Mouse (Mus musculus): Measurements from ENCODE around the gene Opcml. TPM values are rescaled to one million over a fixed set of nuclear protein-coding genes. Genes with fewer than 3 reads are reported as not detected.

Opcml gene
- polyA plus RNA-seq, 1 experiment from 2014 or later: 0.97 TPM

DNA sequence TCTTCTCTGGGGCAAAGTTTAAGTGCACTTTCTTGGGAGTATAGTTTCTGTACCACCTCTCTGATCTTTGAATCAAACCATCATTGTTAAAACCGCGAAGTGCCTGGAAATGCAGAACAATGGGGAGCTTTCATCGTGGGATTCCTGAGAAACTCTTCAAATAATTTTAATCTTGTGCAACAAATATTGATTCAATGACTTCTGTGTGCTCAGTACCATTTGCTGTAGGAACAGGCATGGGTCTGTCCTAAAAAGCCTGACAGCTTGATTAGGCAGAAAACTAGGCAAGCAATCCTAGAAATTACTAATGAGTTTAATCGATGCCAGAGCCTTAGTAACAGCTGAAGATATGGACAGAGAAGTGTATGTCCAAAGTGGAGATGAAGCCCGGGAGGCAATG lies 160.5 kb downstream of the Opcml start:
- 75% methylated on average over 5 of the region's 5 CpGs for WGBS
- Histone ChIP-seq H3K27me3 (ENCODE audit: insufficient read depth, low read length) (no peaks in the 10 kb centered on the region), H3K4me2 (ENCODE audit: low read length) (no peak overlapping the region), H3K4me1 (replicated peaks; ENCODE audit: insufficient read depth, low read length) (no peaks in the 10 kb centered on the region), H3K4me3 (replicated peaks; ENCODE audit: low read depth, low read length) (no peak overlapping the region), H3K27ac (no peak overlapping the region), H3K9ac (ENCODE audit: low read depth, low read length) (no peak overlapping the region), H3K9me3 (replicated peaks; ENCODE audit: low read length) (no peaks in the 10 kb centered on the region), H3K36me3 (ENCODE audit: insufficient read depth, low read length) (no peaks in the 10 kb centered on the region)
- DNase-seq (ENCODE audit: low spot score) (no peak), ATAC-seq (replicated peaks; ENCODE audit: low FRiP score, low read depth) (no peak)
- TF ChIP-seq CTCF (IDR thresholded peaks at IDR 0.05; ENCODE audit: low read depth): no peak

DNA sequence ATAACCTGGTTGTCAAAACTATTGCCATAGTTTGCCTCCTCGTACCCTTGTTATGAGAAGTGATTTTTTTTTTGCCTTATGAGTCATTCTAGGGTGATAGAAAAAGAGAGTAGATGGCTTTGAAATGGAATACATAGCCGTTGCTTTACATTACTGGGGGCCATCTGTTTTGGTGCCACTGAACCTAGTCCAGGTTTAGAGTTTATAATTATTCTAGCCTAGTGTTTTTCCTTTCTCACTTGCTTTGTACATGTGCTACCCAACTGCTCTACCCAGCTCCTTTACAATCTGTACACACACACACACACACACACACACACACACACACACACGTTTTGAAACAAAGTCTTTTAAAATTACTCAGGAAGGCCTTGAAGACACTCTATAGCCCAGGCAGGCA lies 171.1 kb downstream of the Opcml start:
- WGBS: 77% methylated on average over 3 of the region's 3 CpGs
- H3K9me3 ChIP-seq (replicated peaks; ENCODE audit: low read length): no peaks in the 10 kb centered on the region
- H3K27me3 ChIP-seq (ENCODE audit: insufficient read depth, low read length): no peaks in the 10 kb centered on the region
- no peak overlapping the region for H3K4me3 ChIP-seq (replicated peaks; ENCODE audit: low read depth, low read length)
- H3K4me1 ChIP-seq (replicated peaks; ENCODE audit: insufficient read depth, low read length): no peaks in the 10 kb centered on the region
- H3K27ac ChIP-seq: no peak overlapping the region
- TF ChIP-seq CTCF (IDR thresholded peaks at IDR 0.05; ENCODE audit: low read depth): no peak
- no peak for DNase-seq (ENCODE audit: low spot score)
- H3K9ac ChIP-seq (ENCODE audit: low read depth, low read length): no peak overlapping the region
- H3K4me2 ChIP-seq (ENCODE audit: low read length): no peak overlapping the region
- no peak for ATAC-seq (replicated peaks; ENCODE audit: low FRiP score, low read depth)
- no peaks in the 10 kb centered on the region for H3K36me3 ChIP-seq (ENCODE audit: insufficient read depth, low read length)

DNA sequence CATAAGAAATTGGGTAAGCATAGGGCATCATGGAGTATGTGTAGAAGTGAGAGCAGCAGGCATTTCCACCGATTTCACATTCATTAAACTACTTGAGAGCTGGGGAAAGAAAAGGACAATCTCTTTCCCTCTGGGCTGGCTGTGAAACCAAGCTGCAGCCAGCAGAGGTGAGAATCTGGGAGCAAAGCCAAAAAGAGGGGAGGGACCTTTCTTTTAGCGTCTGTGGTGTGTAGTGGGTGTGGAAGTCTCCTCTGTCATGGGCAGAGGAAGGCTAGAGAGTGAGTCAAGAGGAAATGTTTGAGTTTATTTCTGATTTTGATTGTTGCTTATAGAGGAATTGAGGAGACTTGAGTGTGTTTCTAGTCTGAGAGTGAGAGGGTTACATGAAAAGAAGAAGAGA lies 172.8 kb downstream of the Opcml start:
- Histone ChIP-seq H3K4me3 (replicated peaks; ENCODE audit: low read depth, low read length) (no peak overlapping the region), H3K27me3 (ENCODE audit: insufficient read depth, low read length) (no peaks in the 10 kb centered on the region), H3K9ac (ENCODE audit: low read depth, low read length) (no peak overlapping the region), H3K36me3 (ENCODE audit: insufficient read depth, low read length) (no peaks in the 10 kb centered on the region), H3K27ac (no peak overlapping the region), H3K4me2 (ENCODE audit: low read length) (no peak overlapping the region), H3K9me3 (replicated peaks; ENCODE audit: low read length) (no peaks in the 10 kb centered on the region), H3K4me1 (replicated peaks; ENCODE audit: insufficient read depth, low read length) (no peaks in the 10 kb centered on the region)
- WGBS: 35% methylated on average over 2 of the region's 2 CpGs
- ATAC-seq (replicated peaks; ENCODE audit: low FRiP score, low read depth) (no peak), DNase-seq (ENCODE audit: low spot score) (no peak)
- TF ChIP-seq CTCF (IDR thresholded peaks at IDR 0.05; ENCODE audit: low read depth): no peak

DNA sequence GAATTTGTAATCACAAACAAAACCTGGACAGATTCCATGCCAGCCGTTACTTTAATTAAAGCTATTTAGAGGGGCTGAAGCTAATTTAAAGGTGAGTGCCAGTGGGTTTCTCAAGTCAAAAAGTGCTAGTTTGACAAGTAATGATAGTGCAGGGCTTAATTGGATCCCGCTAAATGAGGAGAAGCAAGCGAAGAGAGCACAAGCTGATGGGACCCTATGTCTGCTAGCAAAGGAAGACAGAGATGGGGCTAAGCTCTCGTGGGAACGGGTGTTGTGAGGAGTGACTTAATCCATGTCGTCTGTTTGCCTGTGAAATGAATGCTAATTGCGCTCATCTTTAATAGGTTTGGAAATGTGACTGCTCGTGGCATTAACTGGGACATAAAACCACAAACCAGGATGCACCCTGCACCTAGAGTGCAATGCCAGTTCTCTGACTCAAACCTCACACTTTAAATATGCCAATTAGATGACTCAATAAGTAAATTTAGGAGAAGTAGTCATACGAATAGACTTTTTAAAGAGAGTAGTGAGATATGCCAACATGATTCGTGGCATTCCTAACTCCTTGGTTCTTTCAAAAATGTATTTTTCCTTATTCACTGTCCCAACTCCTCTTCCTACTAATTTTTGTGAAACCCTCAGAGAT lies 174.5 kb downstream of the Opcml start:
- Histone ChIP-seq H3K9ac (ENCODE audit: low read depth, low read length) (no peak overlapping the region), H3K27ac (no peak overlapping the region), H3K4me1 (replicated peaks; ENCODE audit: insufficient read depth, low read length) (no peaks in the 10 kb centered on the region), H3K4me2 (ENCODE audit: low read length) (no peak overlapping the region), H3K4me3 (replicated peaks; ENCODE audit: low read depth, low read length) (no peak overlapping the region), H3K9me3 (replicated peaks; ENCODE audit: low read length) (no peaks in the 10 kb centered on the region), H3K27me3 (ENCODE audit: insufficient read depth, low read length) (no peaks in the 10 kb centered on the region), H3K36me3 (ENCODE audit: insufficient read depth, low read length) (no peaks in the 10 kb centered on the region)
- 79% methylated on average over 10 of the region's 10 CpGs for WGBS
- no peak for DNase-seq (ENCODE audit: low spot score)
- no peak for ATAC-seq (replicated peaks; ENCODE audit: low FRiP score, low read depth)
- no peak for TF ChIP-seq CTCF (IDR thresholded peaks at IDR 0.05; ENCODE audit: low read depth)

DNA sequence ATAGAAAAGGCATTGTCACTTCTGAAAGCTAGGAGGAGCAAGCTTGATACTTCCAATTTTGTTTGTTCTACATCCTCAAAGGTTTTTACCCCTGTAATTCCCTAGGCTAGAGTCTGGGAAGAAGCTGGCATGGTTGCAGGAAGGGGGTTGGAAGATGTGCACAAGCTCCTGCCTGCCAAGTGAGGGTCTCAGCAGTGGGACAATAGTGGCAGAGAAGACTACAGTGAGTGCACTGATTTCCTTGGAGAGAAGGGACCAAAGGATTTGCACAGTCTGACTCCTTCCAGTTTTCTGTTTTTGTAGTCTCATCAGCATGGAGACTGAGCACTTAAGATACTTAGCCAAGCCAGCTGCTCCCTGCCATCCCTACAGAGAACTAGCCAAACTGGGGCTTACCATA lies 177.7 kb downstream of the Opcml start:
- no peak overlapping the region for H3K9ac ChIP-seq (ENCODE audit: low read depth, low read length)
- no peak overlapping the region for H3K4me3 ChIP-seq (replicated peaks; ENCODE audit: low read depth, low read length)
- H3K4me2 ChIP-seq (ENCODE audit: low read length): no peak overlapping the region
- H3K4me1 ChIP-seq (replicated peaks; ENCODE audit: insufficient read depth, low read length): no peaks in the 10 kb centered on the region
- no peaks in the 10 kb centered on the region for H3K9me3 ChIP-seq (replicated peaks; ENCODE audit: low read length)
- no peak for TF ChIP-seq CTCF (IDR thresholded peaks at IDR 0.05; ENCODE audit: low read depth)
- DNase-seq (ENCODE audit: low spot score) (no peak), ATAC-seq (replicated peaks; ENCODE audit: low FRiP score, low read depth) (no peak)
- H3K27ac ChIP-seq: no peak overlapping the region
- H3K36me3 ChIP-seq (ENCODE audit: insufficient read depth, low read length): no peaks in the 10 kb centered on the region
- H3K27me3 ChIP-seq (ENCODE audit: insufficient read depth, low read length): no peaks in the 10 kb centered on the region

DNA sequence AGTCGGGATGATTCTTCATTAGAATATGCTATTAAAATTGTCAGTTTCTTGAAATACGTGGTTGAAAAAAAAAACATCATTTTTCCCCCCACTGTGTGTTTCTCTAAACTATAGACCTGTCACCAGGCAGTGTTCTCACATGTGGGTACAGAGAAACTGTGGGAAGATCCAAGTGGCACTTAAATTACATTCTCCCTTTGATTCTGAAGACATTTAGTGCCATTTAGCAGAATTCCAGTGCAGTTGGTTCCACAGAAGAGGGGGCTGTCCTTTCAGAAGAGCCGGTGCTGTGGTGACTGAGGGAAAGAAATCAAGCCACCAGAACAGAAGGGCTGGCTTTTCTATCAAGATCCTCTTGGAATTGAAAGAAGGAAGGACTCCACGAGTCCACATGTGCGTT lies 181.7 kb downstream of the Opcml start:
- no peak overlapping the region for H3K4me2 ChIP-seq (ENCODE audit: low read length)

DNA sequence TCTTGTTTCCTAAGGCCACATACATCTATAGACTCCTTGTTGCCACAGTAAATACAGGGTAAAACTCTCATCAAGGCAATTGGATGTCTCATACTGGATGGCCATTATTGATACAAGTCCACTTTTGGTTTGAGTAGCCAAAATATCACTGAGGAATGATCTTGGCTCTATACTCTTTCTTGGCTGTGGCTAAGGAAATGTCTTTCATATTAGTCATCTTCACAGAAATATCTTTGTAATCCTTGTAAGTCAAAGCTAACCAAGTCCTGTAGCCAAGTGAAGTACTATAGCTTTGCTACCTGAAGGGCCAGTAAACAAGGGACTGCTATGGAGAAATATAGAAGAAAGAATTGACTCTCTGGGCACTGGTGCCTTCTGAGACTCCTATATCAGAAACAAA lies 192.0 kb downstream of the Opcml start:
- Histone ChIP-seq H3K4me2 (ENCODE audit: low read length) (no peak overlapping the region), H3K36me3 (ENCODE audit: insufficient read depth, low read length) (no peaks in the 10 kb centered on the region), H3K27ac (no peak overlapping the region), H3K4me1 (replicated peaks; ENCODE audit: insufficient read depth, low read length) (no peaks in the 10 kb centered on the region), H3K9me3 (replicated peaks; ENCODE audit: low read length) (no peaks in the 10 kb centered on the region), H3K27me3 (ENCODE audit: insufficient read depth, low read length) (no peaks in the 10 kb centered on the region), H3K9ac (ENCODE audit: low read depth, low read length) (no peak overlapping the region), H3K4me3 (replicated peaks; ENCODE audit: low read depth, low read length) (no peak overlapping the region)
- TF ChIP-seq CTCF (IDR thresholded peaks at IDR 0.05; ENCODE audit: low read depth): no peak
- DNase-seq (ENCODE audit: low spot score) (no peak), ATAC-seq (replicated peaks; ENCODE audit: low FRiP score, low read depth) (no peak)

More for the DNA sequence above, 181.7 kb downstream of the Opcml start:
- no peaks in the 10 kb centered on the region for H3K27me3 ChIP-seq (ENCODE audit: insufficient read depth, low read length)
- H3K9ac ChIP-seq (ENCODE audit: low read depth, low read length): no peak overlapping the region
- no peak overlapping the region for H3K4me3 ChIP-seq (replicated peaks; ENCODE audit: low read depth, low read length)
- H3K4me1 ChIP-seq (replicated peaks; ENCODE audit: insufficient read depth, low read length): no peaks in the 10 kb centered on the region
- 62% methylated on average over 5 of the region's 5 CpGs for WGBS
- ATAC-seq (replicated peaks; ENCODE audit: low FRiP score, low read depth): no peak
- DNase-seq (ENCODE audit: low spot score): no peak
- TF ChIP-seq CTCF (IDR thresholded peaks at IDR 0.05; ENCODE audit: low read depth): no peak
- no peaks in the 10 kb centered on the region for H3K9me3 ChIP-seq (replicated peaks; ENCODE audit: low read length)
- no peak overlapping the region for H3K27ac ChIP-seq
- no peaks in the 10 kb centered on the region for H3K36me3 ChIP-seq (ENCODE audit: insufficient read depth, low read length)

All from kidney, postnatal 0 days (tissue).